Mouse (Mus musculus) E14TG2a.4 (cell line): ENCODE measurements around the gene Atp6v1e1.

Experiments
- H3K27me3 ChIP-seq: 2 replicates; pipeline ENCODE4 v1.6.1; 2014; ENCODE audit warnings: low read length, control low read depth; ENCODE audit not compliant: insufficient read depth
- H3K36me3 ChIP-seq: 2 replicates; pipeline ENCODE4 v1.6.1; 2014; ENCODE audit warnings: low read length, control low read depth; ENCODE audit not compliant: insufficient read depth
- H3K4me1 ChIP-seq: replicated peaks from 2 replicates; pipeline ENCODE4 v1.6.1; 2014; ENCODE audit warnings: low read depth, low read length, control low read depth
- H3K4me3 ChIP-seq: replicated peaks from 2 replicates; pipeline ENCODE4 v1.5.1; 2014; ENCODE audit warnings: mild to moderate bottlenecking, low read length
- H3K9me3 ChIP-seq: 2 replicates; pipeline ENCODE4 v1.6.1; 2014; ENCODE audit warnings: low read length, control low read depth
- CTCF ChIP-seq: conservative IDR thresholded peaks from 2 replicates; pipeline ENCODE4 v1.5.1; 2014; ENCODE audit warnings: low read length
- NANOG ChIP-seq: IDR thresholded peaks from 2 replicates; pipeline ENCODE4 v1.6.1; 2014; ENCODE audit warnings: borderline replicate concordance, low read length, mixed read lengths
- POU5F1 ChIP-seq: IDR thresholded peaks from 2 replicates; pipeline ENCODE4 v1.6.1; 2014; ENCODE audit warnings: low read length, borderline replicate concordance

The Atp6v1e1 gene

GRCm38 (mm10) chr6:120840258-120840657 lies 17.7 kb upstream of the Atp6v1e1 start:
- H3K4me3 ChIP-seq = no peak overlapping the region
- TF ChIP-seq POU5F1 (no peak), NANOG (no peak), CTCF (no peak)

GRCm38 (mm10) chr6:120837152-120837530 lies 14.5 kb upstream of the Atp6v1e1 start:
- Histone ChIP-seq H3K36me3 (no peaks in the 10 kb centered on the region), H3K4me1 (peaks cover 21% of the 10 kb centered on the region)
- TF ChIP-seq POU5F1 = no peak

More at GRCm38 (mm10) chr6:120840258-120840657, 17.7 kb upstream of the Atp6v1e1 start:
- Histone ChIP-seq H3K36me3 (no peaks in the 10 kb centered on the region), H3K27me3 (no peaks in the 10 kb centered on the region), H3K9me3 (no peaks in the 10 kb centered on the region), H3K4me1 (peaks cover 21% of the 10 kb centered on the region)

GRCm38 (mm10) chr6:120836389-120837151 lies 14.0 kb upstream of the Atp6v1e1 start:
- Histone ChIP-seq H3K27me3 (no peaks in the 10 kb centered on the region), H3K9me3 (no peaks in the 10 kb centered on the region), H3K4me3 (peak overlapping the region; percentile 95), H3K36me3 (no peaks in the 10 kb centered on the region), H3K4me1 (peaks cover 21% of the 10 kb centered on the region)
- TF ChIP-seq POU5F1 (no peak), NANOG (no peak), CTCF (no peak)

More at GRCm38 (mm10) chr6:120837152-120837530, 14.5 kb upstream of the Atp6v1e1 start:
- H3K9me3 ChIP-seq = no peaks in the 10 kb centered on the region
- H3K27me3 ChIP-seq = no peaks in the 10 kb centered on the region
- peak overlapping the region; percentile 95 for H3K4me3 ChIP-seq

- Histone ChIP-seq H3K27me3 (no peaks in the 10 kb centered on the region), H3K4me1 (peaks cover 21% of the 10 kb centered on the region), H3K9me3 (no peaks in the 10 kb centered on the region), H3K36me3 (no peaks in the 10 kb centered on the region), H3K4me3 (peak within 1 kb of the TSS; percentile 95)
- no peak for TF ChIP-seq CTCF
- no peak for TF ChIP-seq POU5F1
- no peak for TF ChIP-seq NANOG
Observed at GRCm38 (mm10) chr6:120835474-120836374, 13.1 kb upstream of the Atp6v1e1 start, which contains the start of gene Bcl2l13. Gene Bcl2l13 (plus strand): TSS chr6:120836212.

- Histone ChIP-seq H3K27me3 (no peaks in the 10 kb centered on the region), H3K4me1 (peaks cover 21% of the 10 kb centered on the region), H3K36me3 (no peaks in the 10 kb centered on the region), H3K4me3 (no peak overlapping the region), H3K9me3 (no peaks in the 10 kb centered on the region)
- TF ChIP-seq CTCF = no peak
- no peak for TF ChIP-seq POU5F1
- no peak for TF ChIP-seq NANOG
Observed at GRCm38 (mm10) chr6:120834766-120835321, 12.3 kb upstream of the Atp6v1e1 start.

GRCm38 (mm10) chr6:120832097-120832496 lies 9.5 kb upstream of the Atp6v1e1 start:
- H3K36me3 ChIP-seq = no peaks in the 10 kb centered on the region
- H3K27me3 ChIP-seq = no peaks in the 10 kb centered on the region
- peaks cover 11% of the 10 kb centered on the region for H3K4me1 ChIP-seq
- no peaks in the 10 kb centered on the region for H3K9me3 ChIP-seq
- TF ChIP-seq CTCF (no peak), NANOG (no peak), POU5F1 (no peak)
- no peak overlapping the region for H3K4me3 ChIP-seq

DNA sequence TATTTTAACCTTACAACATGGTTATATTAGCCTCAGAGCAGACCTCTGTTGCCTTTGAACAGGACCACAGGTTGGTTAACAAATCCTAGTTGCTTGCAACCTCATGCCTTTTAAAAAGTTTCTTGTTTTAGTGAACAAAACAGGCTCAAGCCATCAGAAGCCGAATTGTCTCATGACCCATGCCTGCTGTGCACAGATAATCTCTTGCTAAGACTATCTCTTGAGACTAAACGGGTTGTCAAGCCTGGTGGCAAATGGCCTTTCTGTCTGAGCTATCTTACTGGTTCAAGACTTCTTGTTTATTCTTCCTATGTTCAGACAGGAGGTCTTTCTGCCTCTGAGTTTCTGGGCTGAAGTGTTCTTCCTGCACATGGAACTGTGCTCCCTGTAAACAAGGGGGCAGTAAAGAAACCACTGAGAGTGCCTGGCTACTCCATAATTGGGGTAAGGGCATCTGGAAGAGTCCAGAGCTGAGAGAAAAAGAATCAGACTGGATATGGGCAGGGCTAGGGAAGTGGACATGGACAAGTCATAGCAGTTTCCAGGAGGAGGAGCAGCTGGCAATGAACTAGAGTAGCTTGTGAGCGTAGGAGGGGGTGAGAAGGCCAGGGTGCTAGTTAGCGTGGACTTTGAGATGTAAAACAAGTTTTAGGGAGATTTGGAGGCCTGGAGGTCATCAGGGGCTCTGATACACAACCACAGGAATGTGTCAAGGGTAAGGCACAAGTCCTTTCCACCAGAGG lies 8.4 kb upstream of the Atp6v1e1 start:
- H3K4me3 ChIP-seq = no peak overlapping the region
- H3K4me1 ChIP-seq = peaks cover 6% of the 10 kb centered on the region; the same call in 1 of the 2 replicates
- no peaks in the 10 kb centered on the region for H3K9me3 ChIP-seq
- no peaks in the 10 kb centered on the region for H3K36me3 ChIP-seq
- TF ChIP-seq POU5F1 (no peak), NANOG (no peak), CTCF (no peak)
- H3K27me3 ChIP-seq = no peaks in the 10 kb centered on the region

DNA sequence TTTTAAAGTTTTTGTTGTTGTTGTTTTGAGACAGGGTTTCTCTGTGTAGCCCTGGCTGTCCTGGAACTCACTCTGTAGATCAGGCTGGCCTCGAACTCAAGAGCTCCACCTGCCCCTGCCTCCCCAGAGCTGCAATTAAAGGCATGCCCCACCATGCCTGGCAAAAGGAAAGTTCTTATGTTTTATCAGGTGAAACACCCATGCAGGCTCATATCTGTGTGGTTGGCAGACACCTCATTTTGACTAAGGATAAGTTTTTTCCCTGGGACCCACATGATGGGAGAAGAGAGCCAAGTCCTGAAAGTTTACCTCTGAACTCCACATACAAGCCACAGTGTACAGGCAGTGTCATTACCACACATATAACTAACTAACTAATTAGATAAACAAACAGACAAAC lies 7.5 kb upstream of the Atp6v1e1 start:
- Histone ChIP-seq H3K9me3 (no peaks in the 10 kb centered on the region), H3K36me3 (no peaks in the 10 kb centered on the region), H3K27me3 (no peaks in the 10 kb centered on the region), H3K4me1 (no peaks in the 10 kb centered on the region), H3K4me3 (no peak overlapping the region)
- TF ChIP-seq CTCF (no peak), POU5F1 (no peak), NANOG (no peak)
